Mouse (Mus musculus) A20 (cell line): ENCODE results near the gene Plcg2.

Source experiments
- DNase-seq: peaks from one replicate; pipeline ENCODE4 v3.0.0-alpha.2; 2011; ENCODE audit warnings: low read depth, low spot score

Plcg2 gene

GRCm38 (mm10) chr8:117485316-117485715, 12.8 kb upstream of the Plcg2 start:
- no peak for DNase-seq

DNA sequence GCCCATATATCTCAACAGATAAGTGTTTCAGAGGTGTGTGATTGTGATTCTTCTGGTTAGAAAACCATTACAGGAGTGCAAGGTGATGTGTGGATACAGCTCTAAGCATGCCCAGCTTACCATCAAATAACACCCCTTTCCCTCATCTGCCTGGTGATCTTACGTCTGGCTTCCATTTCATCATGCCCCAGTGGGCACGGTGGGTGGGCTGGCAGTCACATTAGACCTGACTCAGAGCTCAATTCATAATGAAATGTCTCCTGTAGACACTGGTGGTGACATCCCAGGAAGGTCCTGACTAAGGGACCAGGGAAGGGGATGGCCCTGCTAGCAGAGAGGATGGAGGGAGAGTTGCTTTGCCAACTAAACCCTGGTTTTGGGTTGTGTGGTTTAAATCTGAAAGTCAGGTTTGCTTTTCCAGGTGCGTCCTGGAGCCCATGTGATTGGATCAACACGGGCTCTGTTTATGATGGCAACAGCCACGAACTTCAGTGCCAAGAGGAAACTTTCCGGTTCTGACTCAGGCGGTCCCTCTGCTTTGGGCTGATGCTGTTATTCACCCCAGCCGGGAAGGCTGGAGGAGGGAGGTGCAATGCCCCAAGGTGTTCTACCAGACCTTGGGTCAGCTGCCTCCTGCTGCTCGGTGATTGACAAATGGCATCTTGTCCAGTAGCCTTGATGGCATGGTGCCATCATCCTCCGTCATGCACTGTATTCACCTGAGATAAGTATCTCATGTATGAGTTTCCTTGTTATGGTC, 9.7 kb upstream of the Plcg2 start:
- DNase-seq = no peak

DNA sequence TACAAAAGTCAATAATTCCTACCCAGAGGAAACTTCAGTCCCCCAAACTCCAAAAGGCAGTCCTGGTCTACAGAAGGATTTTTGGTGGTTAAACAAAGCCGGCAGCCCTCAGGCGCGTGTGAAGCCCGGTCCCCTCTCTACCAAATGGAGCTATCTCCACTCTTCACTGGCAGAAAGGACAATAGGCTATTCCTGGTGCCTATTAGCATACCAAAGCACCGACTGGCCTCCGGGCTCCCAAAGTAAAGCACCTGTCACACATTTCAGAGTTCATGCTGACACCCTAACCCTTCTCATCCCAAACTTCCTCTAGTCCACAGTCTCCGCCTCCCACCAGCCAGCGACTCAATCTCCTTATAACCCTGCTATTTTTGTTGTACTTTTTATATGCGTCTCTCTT, 4.5 kb upstream of the Plcg2 start:
- DNase-seq = no peak

DNA sequence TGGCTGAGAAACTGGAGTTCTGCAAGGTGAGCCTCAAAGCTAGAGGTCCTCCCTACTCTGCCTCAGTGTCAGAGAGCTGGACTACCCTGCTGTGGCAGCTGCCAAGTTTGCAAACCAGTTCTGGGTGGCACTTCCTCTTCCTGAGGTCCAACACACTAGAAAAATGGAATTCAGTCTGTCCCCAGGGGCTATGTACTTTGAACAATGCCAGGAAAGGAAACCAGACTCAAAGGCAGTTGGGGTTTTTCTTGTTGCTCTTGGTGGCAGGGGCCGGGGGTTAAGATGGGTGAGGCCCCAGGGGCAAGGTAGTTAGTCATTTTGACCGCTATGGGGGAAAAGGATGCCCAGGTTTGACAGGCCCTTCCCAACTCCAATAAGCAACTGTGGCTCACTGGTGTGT, 3.2 kb upstream of the Plcg2 start:
- peak; percentile 45 for DNase-seq

GRCm38 (mm10) chr8:117498915-117499540, 937 bp downstream of the Plcg2 start:
- peak; percentile 93 for DNase-seq

DNA sequence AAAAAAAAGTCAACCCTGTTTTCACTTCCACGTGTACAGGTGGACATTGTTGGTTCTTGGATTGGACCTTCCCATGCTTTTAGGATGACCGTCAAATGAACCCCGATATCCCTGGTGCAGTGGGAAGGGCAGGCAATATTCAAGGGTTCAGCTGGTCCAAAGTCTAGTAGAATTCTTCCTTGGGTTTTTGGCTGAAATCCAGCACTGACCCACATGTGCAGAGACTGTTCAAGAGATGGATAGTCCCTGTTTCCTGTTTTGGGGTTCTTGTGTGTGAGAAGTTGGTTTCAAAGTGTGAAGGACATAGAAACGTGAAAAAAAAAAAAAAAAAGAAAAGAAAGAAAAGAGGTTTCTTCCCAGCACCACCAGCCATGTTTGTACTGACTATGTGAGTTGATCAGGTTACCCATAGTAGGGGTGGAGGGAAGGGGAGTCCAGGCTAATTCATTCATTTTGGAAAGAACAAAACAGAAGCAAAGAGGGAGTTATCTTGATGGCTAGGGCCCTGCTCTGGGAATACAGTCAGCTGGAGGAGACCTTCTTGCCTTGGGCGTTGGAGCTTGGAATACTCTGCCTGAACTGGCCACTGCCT, 2.2 kb downstream of the Plcg2 start:
- peak; percentile 63 for DNase-seq

DNA sequence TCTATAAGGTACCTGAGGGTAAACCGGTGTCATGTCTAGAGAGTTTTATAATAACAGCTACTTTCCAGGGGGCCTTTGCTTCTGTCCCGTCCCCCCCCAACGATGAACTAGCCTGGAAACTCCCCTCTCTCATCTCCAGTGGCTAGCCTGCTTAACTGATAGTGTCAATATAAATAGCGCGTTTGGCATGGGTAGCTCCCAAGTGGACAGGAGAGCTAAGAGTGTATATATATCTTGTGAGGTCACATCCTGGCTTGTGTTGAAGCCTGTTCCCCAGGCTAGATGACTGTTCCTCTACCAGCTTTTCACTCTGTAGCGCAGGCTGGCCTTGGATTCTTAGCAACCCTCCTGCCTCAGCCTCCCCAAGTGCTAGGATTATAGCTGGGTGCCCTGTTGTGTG, 3.2 kb downstream of the Plcg2 start:
- no peak for DNase-seq

DNA sequence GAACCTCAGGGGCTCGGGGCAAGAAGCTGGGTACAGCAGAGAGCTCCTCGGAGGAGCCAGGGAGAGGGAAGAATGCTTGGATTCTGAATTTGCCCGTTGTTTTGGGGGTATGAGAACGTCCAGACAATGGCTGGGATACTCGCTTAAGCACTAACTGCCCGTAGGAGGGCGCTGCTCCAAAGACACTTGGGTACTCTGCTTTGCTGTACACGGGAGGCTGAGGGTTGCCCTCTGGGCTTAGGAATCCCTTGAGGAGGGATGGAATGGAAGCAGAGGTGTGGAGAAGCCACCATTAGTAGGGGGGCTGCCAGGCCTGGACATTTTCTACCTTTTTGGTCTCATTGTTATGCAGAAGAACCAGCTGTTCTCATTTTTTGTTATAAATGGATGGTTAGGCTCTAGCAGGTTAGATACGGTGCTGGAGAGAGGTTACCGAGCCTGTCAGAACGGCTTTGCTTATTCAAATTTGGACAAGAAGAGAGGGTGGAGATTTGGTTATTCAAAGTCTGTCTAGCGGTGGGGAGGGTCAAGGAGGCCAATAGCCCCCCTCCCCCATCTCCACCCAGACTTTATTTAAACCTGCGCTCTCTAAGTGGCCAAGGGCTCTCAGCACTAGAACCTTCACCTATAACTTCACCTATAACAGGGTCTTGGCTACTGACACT, 5.4 kb downstream of the Plcg2 start:
- no peak for DNase-seq

- DNase-seq = no peak
Measured at GRCm38 (mm10) chr8:117507703-117508102, 9.6 kb downstream of the Plcg2 start.

DNA sequence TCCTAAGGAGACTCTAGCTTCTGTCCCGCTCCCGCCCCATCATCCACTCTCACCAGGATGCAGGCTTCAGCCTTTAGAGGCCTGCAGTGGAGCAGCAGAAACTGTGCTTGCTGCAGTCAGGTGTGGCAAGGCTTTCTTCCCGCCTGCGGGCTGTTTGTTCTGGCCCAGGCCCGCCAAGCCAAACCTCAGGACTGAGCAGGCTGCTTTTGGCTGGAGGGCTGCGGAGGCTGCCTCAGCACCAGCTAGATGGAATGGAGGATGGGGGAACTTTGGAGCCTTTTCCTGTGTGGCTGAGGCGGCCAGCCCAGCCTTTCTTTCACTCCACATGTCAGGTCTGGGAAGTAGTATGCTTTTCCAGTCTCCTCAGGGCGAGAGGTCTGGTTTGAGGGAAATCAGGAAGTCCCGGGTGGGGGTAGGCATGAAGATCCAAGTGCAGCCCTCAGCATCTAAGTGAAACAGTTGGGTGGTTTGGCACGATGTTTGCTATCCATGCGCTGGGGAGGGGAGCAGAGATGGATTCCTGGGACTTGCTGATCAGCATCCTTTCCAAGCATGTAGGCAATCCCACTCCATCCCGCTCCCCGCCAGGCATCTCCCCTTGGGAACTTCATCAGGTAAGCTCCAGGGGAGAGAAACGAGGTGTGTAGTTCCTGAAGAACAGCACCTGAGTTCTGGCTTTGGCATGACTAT, 18.9 kb downstream of the Plcg2 start:
- no peak for DNase-seq

DNA sequence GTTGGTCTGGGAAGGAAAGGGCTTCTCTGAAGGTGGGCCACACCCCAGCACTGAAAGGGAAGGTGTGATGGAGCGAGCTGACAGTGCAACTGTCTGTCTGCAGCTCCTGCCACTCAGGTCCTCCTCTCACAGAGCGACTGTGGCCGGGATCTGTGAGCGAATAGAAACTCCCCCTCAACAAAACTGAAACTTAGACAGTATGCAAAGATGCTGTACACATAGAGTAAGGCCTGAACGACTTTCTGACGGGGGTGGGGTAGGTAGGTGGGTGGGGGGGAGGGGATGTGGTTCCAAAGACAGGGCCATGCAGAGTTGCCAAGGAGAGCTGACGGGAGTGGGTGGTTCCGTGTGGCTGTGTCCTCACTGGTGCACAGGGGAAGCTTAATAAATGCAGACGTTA, 19.8 kb downstream of the Plcg2 start:
- DNase-seq = no peak

DNA sequence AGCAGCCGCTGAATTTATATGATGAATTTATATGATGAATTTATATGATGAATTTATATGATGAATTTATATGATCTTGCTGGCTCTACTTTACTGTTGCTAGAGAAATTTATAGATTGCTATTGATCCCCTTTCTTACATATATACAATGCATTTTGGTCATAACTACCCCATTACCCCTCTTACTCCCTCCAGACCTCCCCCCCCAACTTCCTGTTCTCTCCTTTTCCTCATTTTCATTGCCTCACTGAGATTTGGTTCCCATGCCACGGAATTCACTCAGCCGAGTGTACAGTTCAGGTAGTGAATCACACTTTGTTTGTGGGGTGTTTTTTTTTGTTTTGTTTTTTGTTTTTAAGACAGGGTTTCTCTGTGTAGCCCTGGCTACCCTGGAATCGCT, 20.8 kb downstream of the Plcg2 start:
- no peak for DNase-seq

DNA sequence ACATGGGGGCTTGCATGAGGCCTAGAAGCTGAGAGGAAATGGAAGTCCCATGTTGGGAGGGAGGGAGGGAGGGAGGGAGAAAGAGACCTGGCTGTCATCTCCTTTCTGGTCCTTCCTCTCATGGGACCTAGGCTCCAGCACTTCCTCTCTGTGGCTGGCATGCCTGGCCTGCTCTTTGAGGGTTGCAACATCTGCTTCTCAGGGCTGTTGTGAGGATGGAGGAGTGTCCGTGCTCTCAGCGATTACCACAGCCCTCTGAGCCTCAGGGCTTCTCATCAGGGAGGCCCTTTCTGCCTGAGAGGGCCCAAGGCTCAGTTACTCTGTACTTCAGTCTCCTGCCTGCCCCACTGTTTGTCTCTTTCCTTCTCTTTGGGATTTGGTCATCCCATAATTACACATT, 28.1 kb downstream of the Plcg2 start:
- peak; percentile 71 for DNase-seq

DNA sequence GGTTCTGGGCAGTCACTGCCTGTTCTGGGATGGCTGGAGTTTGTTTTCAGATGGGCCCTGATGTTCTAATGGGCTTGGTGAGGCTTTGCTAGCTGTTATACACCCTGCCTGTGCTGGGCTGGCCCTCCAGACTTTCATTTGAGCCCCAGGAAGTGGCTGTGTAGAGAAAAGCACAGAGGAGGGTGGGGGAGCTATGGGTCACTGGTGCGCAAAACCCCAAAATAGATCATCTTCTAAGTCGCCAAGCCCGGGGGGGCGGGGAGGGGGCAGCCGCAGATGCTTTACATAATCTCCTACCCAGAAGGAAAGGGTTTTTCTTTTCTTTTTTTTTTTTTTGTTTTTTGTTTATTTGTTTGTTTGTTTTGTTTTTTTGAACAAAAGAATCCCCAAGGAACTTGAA, 29.9 kb downstream of the Plcg2 start:
- DNase-seq = peak; percentile 96

DNA sequence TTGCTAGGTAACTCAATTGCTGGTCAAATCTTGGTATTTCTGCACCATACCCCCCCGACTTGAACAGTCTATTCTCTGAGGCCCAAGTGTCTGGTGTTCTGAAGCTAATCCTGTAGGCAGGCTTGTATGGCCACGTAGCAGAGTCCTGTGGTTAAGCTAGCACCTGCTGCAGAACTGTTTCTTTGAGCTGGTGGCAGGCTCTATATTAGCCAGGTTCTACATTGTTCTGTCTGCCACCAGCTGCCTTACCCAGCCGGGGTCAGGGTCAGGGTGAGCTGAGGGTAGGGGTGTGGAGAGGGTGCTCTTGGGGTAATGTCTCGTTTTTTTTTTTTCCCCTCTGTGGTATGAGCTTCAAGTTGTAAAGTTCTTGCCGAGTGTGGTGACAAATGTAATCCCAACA, 31.1 kb downstream of the Plcg2 start:
- DNase-seq = peak; percentile 87

DNA sequence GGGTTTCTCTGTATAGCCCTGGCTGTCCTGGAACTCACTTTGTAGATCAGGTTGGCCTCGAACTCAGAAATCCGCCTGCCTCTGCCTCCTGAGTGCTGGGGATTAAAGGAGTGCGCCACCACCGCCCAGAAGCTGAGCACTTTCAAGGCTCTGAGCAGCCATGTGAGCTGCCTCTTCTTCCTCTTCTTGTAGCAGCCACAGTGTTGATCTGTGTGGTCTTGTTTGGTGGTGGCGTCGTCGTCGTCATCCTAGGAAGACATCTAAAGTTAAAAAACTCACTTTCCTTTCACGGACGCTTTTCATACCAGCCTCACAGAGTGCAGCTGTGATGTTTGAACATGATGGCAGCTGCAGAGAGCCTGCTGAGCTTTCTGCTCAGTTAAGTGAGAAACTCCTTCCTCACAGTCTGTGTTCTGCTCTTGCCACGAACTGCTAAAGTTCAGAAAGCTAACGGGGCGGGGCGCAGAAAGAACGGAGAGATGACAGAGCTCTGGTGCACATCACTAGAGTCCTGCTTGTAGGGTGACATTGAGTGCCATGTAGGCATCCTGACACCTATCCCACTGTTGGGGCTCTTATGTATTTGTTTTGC, 34.4 kb downstream of the Plcg2 start:
- peak; percentile 71 for DNase-seq

GRCm38 (mm10) chr8:117536862-117537261, 38.8 kb downstream of the Plcg2 start:
- DNase-seq = peak; percentile 90

DNA sequence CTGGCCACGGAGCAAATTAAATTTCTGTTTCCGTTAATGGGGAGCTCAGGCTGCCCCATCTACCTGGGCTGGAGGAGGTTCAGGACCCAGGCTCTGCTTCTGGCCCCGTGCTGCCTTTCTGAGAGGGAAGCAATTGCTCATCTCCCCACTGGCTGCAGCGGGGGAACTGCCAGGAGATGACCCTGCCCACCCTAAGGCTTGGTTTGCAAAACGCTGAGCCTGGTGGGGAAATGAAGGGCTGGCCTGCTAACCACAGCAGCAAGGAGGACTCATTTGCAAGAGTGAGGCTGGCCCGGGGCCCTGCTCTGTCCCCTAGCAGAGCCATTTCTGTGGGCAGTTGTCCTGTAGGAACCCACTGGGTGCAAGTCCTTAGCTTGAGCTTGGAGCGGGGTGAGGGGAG, 39.7 kb downstream of the Plcg2 start:
- DNase-seq = no peak

- peak; percentile 78 for DNase-seq
Measured at GRCm38 (mm10) chr8:117542951-117543350, 44.9 kb downstream of the Plcg2 start.

DNA sequence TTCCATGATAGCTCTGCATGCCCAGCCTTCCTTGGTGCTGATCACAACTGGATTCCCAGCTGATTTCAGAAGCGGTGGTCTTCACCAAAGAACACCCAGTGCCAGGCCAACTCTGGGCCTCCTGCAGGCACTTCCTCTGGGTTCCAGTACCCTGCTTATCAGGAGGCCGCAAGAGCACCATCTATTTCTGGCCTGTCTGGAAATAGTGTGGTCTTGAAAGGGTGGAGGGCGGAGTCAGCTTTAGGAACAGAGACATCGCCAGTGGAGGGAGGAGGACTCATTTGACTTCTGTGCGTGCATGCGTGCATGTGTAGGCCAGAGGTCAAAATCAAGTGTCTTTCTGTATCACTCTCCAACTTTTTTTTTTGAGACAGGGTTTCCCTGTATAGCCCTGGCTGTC, 45.7 kb downstream of the Plcg2 start:
- peak; percentile 85 for DNase-seq

DNA sequence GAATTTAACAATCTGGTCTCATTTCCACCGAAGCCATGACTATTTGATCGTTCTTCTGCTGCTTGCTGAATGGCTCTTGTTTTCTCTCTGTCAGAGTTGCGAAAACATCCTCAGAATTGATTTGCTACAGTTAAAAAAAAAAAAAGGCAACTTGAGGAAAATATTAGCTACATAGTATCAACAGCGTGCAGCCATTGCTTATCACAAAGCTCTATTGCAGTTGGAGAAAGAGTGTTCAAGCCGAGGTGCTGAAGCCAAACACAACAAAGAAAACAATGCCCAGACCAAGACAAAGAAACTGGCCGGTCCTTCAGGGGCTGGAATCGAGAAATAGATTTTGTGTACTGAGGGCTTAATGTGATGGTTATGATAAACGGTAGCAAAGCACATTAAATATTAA, 47.0 kb downstream of the Plcg2 start:
- no peak for DNase-seq

DNA sequence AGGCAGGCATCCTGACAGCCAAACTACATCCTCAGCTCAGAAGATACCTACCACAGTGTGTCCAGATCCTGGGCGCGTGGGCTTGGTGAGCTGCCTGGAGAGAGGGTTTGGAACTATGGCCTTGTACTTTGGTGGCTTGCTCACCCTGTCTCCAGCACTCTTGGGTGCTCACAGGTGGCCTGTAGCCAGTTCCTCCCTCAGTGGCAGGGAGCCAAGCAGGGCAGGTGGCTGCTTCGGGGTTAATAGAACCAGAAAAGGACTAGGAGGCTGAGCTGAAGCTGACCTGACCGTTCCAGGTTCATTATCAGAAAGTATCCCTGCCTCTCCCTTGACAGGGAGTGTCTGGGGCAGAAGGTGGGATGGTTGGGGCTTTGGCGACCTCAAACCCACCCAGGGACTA, 48.3 kb downstream of the Plcg2 start:
- DNase-seq = peak; percentile 81
